Mouse (Mus musculus) naive thymus-derived CD4-positive, alpha-beta T cell, adult 2 months (primary cell): ENCODE results near the gene Irf7.
A peak's percentile ranks its signal among the peaks of the same experiment; 100 is the strongest.
"Not testable (repeated sequence)": the region's sequence is repeated elsewhere in the genome, so short reads cannot be mapped to it uniquely, and the experiment has no call there.

ENCODE experiments used
- DNase-seq: peaks from one replicate; pipeline ENCODE4 v3.0.0-alpha.2; 2011; ENCODE audit warnings: low read depth

Gene Irf7

DNA sequence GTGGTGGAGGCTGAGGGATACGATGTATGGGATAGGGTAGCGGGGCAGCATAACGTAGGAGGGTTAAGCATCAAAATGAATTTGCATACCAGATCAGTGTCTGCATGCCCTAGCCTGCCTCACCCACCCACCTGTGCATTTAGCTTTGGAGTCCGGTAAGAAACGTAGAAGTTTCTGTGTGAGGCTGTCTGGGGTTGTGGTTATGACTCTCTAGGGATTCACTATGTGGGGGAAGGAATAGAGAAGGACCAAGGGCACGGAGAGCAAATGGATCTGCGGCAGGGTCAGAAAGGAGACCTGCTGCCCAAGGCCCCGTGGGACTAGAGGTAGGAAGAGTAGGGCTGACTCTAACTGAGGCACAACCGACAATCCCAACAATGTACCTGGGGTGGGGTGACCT is 9.1 kb upstream of the Irf7 start:
- no peak for DNase-seq

DNA sequence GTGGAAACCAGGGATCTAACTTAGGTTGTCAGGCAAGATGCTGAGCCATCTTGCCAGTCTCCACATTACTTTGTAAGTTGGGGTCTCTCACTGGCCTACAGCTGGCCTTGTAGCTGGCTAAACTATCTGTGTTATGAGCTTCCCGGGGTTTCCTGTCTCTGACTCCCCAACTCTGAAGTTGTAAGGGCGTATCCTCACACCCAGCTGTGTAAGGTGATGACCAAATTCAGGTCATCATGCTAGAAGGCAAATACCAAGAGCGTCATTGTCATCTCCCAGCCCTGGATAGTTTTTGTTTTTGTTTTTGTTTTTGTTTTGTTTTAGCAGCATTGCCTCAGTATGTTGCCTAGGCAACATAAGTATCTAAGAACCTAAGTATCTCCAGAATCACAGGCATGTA is 4.3 kb upstream of the Irf7 start:
- no peak for DNase-seq

GRCm38 (mm10) chr7:141269273-141269545 is 2.9 kb upstream of the Irf7 start:
- DNase-seq, result no peak

DNA sequence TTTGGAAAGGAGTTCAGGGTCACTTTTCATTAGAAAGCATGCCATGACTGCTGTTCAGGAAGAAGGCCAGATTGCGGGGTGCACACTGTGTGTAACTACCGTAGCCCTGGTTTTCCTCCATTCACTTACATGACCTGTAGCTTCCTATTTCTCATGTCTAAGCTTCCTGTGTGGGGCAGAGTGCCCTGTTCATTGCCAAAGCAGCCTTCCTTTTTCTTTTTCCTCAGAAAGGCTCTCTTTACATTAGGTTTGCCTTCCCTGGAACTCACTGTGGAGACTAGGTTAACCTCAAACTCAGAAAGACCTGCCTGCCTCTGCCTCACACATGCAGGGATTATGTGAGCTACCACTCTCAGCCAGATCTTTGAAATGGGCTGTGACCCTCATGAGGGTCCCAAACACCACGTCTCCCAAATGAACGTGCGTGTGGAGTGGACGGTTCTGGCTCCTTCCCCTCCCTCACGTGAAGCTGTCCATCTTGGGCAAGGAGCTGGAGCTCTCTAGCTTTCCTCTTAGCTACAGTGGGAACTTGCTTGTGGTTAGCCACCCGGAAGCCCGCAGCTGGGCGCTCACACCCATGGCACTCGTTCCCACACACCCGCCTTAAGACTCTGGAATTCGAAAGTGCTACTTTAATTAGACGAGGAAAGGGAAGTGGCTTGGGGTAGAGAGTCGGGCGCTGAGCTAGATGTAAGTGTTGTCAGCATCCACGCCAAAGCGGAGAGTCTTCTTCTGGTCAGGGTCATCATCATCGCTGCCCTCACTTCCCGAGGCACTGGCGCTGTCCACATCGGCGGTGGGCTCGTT is 2.4 kb upstream of the Irf7 start:
- peak; percentile 57 for DNase-seq

GRCm38 (mm10) chr7:141265411-141265738 is 906 bp downstream of the Irf7 start:
- DNase-seq, result no peak

GRCm38 (mm10) chr7:141264761-141265410 is 1.4 kb downstream of the Irf7 start:
- DNase-seq, result peak; percentile 79

- peak; percentile 23 for DNase-seq
Observed at GRCm38 (mm10) chr7:141264041-141264700, 2.1 kb downstream of the Irf7 start.

DNA sequence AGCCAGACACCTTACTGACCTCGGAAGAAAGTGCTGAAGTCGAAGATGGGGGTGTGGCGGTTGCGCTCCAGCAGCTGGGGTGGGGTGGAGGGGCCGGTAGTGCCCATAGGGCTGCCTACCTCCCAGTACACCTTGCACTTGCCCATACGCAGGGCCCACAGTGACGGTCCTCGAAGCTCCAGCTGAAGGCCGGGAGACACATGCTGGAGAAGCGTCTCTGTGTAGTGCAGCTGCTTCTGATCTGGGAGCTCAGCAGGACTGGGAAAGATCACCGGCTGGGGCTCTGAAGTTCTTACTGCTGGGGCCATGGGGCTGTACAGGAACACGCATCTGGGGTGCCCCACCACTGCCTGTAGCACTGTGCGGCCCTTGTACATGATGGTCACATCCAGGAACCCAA is 2.6 kb downstream of the Irf7 start:
- DNase-seq, result no peak

GRCm38 (mm10) chr7:141261480-141261879 is 4.8 kb downstream of the Irf7 start:
- DNase-seq, result no peak

GRCm38 (mm10) chr7:141256159-141256558 is 10.1 kb downstream of the Irf7 start:
- no peak for DNase-seq

DNA sequence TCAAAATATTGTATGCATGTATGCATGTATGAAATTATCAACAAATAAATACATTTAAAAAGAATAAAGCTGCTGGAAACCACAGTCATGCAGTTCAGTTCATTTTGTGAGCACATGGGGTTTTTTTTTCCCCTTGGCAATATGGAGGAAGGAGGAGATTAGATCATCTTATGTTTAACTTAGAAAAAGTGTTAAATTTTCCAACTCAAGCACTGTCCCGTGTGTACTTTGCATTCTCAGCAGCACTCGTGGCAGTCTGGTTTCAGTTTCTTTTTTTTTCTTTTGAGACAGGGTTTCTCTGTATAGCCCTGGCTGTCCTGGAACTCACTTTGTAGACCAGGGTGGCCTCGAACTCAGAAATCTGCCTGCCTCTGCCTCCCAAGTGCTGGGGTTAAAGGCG is 15.8 kb downstream of the Irf7 start:
- DNase-seq, result not testable (repeated sequence)

DNA sequence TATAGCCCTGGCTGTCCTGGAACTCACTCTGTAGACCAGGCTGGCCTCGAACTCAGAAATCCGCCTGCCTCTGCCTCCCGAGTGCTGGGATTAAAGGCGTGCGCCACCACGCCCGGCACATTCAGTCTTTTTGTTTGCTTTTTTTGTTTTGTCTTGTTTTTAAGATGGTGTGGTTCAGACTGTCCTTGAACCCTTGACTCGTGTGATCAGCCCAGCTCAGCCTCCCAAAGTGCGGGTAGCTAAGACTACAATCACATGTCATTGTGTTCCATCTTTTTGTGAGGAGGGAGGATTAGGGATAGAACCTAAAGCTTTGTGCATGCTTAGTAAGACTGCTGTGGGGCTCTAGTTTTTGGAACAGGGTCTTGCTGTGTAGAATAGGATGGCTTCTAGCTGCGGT is 34.7 kb downstream of the Irf7 start:
- DNase-seq, result no peak

GRCm38 (mm10) chr7:141231111-141231510 is 35.2 kb downstream of the Irf7 start:
- no peak for DNase-seq

DNA sequence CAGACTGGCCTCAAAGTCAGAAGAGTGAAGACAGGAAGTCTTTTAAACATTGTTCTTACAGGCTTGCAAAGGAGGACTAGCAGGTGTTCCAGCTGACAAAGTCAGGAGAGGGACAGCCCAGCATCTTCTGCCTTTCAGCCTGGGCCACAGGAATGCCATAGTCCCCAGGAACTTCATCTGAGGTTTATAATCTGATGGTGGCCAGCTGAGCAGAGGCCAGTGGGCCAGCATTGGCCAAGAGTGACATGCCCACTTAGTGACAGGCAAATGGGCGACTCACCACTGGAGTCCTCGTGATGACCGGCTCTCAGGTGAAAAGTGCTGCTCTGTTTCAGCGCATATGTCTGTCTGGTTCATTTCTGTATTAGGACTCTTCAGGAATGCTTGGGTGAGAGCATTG is 35.7 kb downstream of the Irf7 start:
- DNase-seq, result no peak

- no peak for DNase-seq
Observed at GRCm38 (mm10) chr7:141229702-141230101, 36.6 kb downstream of the Irf7 start.

- peak; percentile 97 for DNase-seq
Observed at GRCm38 (mm10) chr7:141228279-141229067, 37.8 kb downstream of the Irf7 start, which contains the start of gene Phrf1. TSS of gene Phrf1 (plus strand) at chr7:141228784.

DNA sequence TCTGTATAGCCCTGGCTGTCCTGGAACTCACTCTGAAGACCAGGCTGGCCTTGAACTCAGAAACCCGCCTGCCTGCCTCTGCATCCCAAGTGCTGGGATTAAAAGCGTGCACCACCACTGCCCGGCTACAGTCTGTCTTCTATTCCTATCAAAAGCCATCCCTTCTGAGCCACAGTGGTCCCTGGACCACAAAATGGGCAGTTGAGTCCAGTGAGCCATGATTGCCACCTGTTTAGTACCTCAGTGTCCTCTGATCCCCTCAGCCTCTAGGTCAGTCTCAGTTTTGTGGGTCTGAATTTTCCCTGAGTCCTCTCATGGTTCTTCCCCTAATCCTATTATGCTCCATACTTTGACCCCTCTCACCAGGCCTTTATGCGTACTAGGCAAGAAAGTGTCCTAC is 38.5 kb downstream of the Irf7 start:
- no peak for DNase-seq

DNA sequence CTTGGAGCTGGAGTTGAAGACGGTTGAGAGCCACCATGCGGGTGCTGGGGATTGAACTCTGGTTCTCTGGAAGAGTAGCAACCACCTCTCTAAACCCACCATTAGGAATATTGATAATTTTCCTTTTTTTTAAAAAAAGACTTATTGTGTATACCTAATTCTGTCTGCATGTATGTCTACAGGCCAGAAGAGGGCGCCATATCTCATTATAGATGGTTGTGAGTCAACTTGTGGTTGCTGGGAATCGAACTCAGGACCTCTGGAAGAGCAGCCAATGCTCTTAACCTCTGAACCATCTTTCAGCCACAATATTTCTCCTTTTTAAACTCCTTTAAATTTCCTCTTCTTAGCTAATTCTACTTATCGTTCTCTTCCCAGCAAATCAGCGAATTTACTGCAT is 39.7 kb downstream of the Irf7 start:
- DNase-seq, result peak; percentile 38

DNA sequence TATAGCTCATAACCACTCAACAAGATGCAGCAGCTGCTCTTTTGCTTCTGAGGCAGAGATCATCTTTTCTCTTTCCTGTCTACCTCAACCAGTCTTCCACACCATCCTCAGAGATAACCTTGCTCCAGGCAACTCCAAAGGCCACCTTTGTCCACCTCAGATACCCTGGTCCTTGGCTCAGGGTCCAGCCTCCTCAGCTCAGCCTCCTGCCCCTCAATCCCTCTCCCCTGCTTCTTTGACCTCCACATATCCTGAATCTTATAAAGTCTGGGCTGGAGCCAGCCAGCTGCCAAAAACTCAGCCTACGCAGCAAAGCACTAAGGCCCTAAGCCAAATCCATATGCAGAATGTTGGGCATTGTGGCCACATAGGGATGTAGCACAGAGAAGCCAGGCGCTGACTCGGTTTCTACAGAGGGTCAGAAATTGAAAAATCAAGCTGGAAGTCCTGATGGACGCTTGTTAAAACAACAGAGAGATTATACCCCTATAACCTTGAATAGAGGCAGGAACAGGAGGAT is 43.5 kb downstream of the Irf7 start:
- no peak for DNase-seq

GRCm38 (mm10) chr7:141222126-141222467 is 44.2 kb downstream of the Irf7 start:
- DNase-seq, result no peak

DNA sequence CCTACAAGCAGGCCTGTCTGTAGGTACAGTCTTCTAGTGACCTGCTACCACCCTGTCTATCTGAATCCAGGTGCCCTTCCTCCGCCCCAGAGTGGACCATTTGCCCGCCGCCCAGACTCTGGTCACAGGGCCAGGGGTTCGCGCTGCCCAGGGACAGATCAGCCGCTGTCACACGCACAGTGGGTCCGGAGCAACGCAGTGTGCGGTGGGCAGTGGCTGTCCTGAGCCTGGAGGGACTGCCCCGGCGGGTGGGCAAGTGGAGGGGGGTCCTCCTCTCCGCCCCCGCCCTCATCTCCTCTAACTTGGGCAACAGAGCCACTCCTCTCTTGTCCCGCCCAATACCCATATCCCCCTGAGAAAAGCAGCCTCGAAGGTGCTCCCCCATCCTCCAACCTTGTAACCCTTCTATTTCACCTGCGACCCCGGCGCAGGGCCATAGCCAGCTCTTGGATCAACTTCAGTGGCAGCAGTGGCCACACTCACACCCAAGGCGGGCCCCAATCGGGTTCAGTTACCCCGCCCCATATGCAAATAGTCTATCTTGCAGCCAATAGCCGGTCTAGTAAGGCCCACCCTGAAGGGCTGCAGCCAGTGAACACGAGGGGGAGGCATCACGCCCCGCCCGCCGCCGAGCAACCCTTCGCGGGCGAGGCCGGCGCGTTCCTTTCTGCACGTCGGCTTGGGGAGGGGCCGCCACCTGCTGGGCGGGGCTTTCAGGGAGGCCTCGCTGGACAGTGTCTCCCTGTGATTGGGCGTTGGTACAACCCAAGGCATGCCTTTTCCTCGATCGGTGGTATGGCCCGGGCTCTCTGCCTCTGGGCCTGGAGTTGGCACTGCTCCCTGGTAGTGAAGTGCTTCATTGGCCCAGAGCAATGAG is 44.8 kb downstream of the Irf7 start:
- peak; percentile 86 for DNase-seq

DNA sequence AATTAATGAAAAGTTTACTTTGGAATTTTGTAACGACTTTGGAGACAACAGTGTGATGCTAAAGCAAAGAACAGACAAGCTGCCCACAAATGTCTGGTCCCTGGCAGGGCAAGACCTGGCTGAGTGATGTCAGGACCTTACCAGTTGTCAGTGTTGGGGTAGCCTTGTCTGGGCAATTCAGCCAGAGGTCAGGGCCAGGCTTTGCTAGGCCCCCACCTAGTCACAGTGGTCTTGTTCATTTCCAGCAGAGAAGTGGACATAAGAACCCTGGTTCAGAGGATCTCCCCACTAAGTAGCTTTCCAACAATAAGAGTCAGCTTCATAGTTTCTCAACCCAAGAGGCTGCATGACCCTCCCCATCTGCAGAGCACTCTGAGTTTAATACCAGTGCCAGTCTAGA is 45.9 kb downstream of the Irf7 start:
- DNase-seq, result no peak
